Mouse (Mus musculus) spleen, adult 2 months (tissue): ENCODE results near the gene Ubac2.

Experiments
- CTCF ChIP-seq: fragments of 200-500 bp; IDR thresholded peaks from 2 replicates; pipeline ENCODE4 v1.5.1; 2011; ENCODE audit warnings: mild to moderate bottlenecking, inconsistent platforms; ENCODE audit not compliant: insufficient read depth, insufficient read length, insufficient replicate concordance; ENCODE audit errors: extremely low read depth
- POLR2A ChIP-seq: fragments of 200-500 bp; IDR thresholded peaks from 2 replicates; pipeline ENCODE4 v1.6.1; 2011; ENCODE audit warnings: low read depth, low read length, inconsistent platforms

DNA sequence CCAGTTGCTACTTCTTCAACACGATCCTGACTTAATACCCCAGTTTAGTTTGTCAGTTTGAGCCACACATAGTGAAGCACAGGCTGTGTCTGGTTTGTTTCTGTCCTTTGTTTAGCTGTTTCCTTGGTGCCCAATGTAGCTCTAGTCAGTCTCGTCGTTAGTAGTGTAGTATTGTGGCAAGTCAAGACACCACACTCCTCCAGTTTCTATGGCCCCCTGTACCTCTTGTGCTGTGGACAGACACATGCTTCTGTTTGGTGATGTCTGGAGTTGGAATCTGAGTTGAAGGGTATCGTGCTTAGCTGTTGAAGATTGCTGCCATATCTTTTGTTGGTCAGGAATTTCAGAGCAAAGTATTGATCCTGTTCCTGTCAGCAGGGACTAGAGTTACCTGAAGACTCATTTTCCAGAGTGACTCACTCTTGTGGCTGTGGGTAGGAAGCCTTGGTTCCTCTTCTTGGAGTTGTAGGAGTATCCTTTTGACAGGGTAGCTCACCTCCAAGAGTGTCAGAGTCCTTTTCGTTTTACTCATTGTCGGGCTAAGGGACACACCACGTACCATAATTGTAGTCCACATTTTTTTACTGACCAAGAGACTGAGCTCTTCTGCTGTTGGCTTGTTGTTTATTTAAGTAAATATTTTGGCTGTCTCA, 52.4 kb downstream of the Ubac2 start:
- TF ChIP-seq CTCF, result no peak
- no peak for TF ChIP-seq POLR2A
